Mouse (Mus musculus) layer of hippocampus, postnatal 36 days (tissue): ENCODE measurements around the gene Cab39. TPM values are rescaled to one million over a fixed set of nuclear protein-coding genes. Genes with fewer than 3 reads are reported as not detected.

Experiments used
- DNase-seq, 2 experiments: peaks; one replicate each; pipeline ENCODE4 v3.0.0; 2022
- microRNA-seq, 2 experiments: library from miRNA; unstranded; fragments of <30 nt; microRNA quantifications; one replicate each; pipeline ENCODE4 v1.2.0; 2021
- total RNA-seq, 2 experiments: library from RNA; stranded (reverse); gene quantifications; 2 replicates each; pipeline ENCODE4 v1.2.3; 2021

The Cab39 gene
- total RNA-seq, 2 experiments from 2014 or later, result 142 to 153 TPM

DNA sequence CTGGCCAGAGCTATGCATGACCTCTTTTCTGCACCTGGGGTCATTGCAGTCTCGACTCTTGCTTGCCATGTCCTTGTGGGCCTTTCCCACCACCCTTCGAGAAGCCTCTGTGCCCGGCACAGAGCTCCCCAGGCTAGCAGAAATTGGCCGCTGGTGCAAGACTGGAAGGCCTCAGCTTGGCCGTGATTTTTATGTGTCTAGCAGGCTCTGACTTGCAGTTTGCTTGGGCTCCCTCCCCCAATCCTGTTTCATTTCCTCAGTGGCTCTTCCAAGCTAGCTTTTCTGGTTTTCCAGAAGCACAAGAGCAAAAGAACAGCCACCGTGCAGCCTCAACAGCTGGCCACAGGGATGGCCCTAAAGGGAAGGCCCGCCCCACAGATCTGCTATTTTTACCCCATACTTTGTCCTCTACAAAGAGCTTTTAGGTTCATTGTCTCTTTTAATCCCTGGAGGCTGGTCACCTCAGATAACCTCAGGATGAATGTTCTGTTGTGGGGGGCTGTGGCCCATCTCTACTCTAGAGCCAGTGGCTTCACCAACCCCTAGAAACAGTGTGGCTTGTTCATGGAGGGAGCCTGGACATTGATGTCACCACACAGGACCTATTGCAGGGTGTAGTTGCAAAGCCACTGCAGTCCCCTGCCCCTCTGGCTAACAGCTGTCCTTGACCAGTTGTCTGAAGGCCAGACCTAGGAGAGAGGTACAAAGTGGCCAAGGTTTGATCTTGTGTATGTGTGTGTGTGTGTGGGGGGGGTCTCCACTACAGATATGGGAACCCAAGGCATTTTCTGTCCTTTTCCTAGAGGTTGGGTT lies 107.5 kb downstream of the Cab39 start:
- DNase-seq, result no peak

Small RNAs within 50 kb of the gene (microRNA-seq; reads per million reads assigned to microRNA genes)
- 0 reads per million in 2 experiments for gene Gm25472
- gene Mir8096, result 0 reads per million in 2 experiments

Other genes with a start within 250 kb of the Cab39 start
- not detected for gene G530012D18Rik, start 217.8 kb upstream of the Cab39 start, total RNA-seq
- 1 to 10 TPM in 1 of 2 experiments, under 1 TPM in 1; 0.78 to 1.0 TPM for gene Sp110, start 194.6 kb upstream of the Cab39 start, total RNA-seq
- under 1 TPM; 0.43 to 0.77 TPM for gene Sp140, start 193.1 kb upstream of the Cab39 start, total RNA-seq
- gene Sp100, start 143.5 kb upstream of the Cab39 start, total RNA-seq, result 1 to 10 TPM; 2.6 to 3.0 TPM
- gene A630001G21Rik, start 14.8 kb upstream of the Cab39 start, total RNA-seq, result under 1 TPM; 0.38 to 0.52 TPM
- 100 to 1,000 TPM; 719 to 827 TPM for gene Itm2c, start 100.8 kb downstream of the Cab39 start, total RNA-seq
- 1 to 10 TPM; 3.0 to 3.4 TPM for gene 4933407L21Rik, start 135.0 kb downstream of the Cab39 start, total RNA-seq
- not detected for gene Gpr55, start 167.6 kb downstream of the Cab39 start, total RNA-seq
- gene Spata3, start 223.4 kb downstream of the Cab39 start, total RNA-seq, result 1 to 10 TPM in 1 of 2 experiments, under 1 TPM in 1; 0.35 to 1.3 TPM